Mouse (Mus musculus) activated CD4-positive, CD25-positive, alpha-beta regulatory T cell, adult 4 months (primary cell): ENCODE results near the gene Gipc1. TPM values are rescaled to one million over a fixed set of nuclear protein-coding genes. Genes with fewer than 3 reads are reported as not detected.

Experiments used
- ATAC-seq: one replicate; pipeline ENCODE4 v1.8.0; 2017
- polyA plus RNA-seq, 2 experiments: library from polyadenylated mRNA; unstranded; fragments of 100-300 nt; shearing (Covaris generic); gene quantifications; one replicate each; pipeline ENCODE4 v1.2.1; 2017

The Gipc1 gene
- polyA plus RNA-seq, 2 experiments from 2014 or later: 21.5 to 26.8 TPM

- ATAC-seq: no peak
Measured at GRCm38 (mm10) chr8:83649699-83650098, 2.8 kb upstream of the Gipc1 start.

- ATAC-seq: peak; percentile 24
Measured at GRCm38 (mm10) chr8:83652744-83653661, 526 bp downstream of the Gipc1 start.

DNA sequence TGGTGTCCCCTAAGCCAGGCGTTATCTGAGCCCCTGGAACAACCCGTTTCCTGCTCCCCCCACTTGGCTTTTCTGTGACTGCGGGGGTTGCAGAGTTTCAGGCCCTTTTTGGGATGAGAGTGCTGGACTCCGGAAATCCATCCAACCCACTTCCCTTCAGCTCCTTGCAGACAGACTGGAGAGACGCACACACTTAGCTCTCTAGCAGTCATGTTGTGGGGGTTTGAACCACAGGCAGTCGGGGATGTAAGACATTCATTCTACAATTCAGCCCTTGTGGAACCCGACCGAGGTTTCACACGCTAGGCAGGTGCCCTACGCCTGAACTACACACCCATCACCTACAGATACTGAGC, 1.2 kb downstream of the Gipc1 start:
- ATAC-seq: no peak

- no peak for ATAC-seq
Measured at GRCm38 (mm10) chr8:83654725-83655124, 2.2 kb downstream of the Gipc1 start.

DNA sequence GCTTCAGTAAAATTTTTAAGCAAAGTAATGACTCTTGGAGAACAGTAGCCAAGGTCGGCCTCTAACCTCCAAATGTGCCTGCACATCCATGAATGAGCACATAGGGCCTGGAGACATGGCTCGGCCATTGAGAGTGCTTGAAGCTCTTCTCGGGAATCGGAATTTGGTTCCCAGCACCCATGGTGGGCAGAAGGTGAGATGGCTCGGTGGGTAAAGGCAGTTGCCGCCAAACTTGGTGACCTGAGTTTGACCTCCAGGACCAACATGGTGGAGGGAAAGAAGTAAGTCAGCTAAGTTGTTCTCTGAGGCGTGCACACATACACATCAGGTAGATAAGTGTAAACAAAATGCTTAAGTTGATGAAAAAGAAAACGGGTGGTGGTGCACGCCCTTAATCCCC, 3.6 kb downstream of the Gipc1 start:
- no peak for ATAC-seq

- no peak for ATAC-seq
Measured at GRCm38 (mm10) chr8:83656484-83657246, 4.2 kb downstream of the Gipc1 start.

- no peak for ATAC-seq
Measured at GRCm38 (mm10) chr8:83660545-83660944, 8.1 kb downstream of the Gipc1 start.

DNA sequence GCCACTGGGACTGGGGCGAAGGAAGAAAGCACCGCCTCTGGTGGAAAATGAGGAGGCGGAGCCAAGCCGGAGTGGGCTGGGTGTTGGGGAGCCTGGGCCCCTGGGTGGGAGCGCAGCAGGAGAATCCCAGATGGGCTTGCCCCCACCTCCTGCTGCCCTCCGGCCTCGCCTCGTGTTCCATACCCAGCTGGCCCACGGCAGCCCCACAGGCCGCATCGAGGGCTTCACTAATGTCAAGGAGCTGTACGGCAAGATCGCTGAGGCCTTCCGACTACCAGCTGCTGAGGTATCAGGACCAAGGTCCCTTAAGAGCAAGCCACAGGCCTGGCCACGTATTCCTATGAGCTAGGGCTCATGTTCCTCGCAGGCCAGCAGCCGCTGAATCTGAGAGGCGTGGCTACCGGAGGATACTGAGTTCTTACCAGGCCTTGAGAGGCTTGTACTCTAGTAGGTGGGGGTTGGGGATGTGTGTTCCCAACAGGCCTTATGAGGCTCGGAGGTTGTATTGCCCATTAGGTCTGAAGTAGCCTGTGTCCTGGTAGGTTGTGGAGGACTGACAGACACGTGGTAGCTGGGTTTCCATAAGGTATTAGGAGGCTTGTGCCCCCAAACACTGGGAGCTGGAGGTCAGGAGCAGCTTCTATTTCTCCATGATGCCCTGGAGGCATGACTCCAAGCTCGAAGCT, 8.7 kb downstream of the Gipc1 start:
- ATAC-seq: no peak

DNA sequence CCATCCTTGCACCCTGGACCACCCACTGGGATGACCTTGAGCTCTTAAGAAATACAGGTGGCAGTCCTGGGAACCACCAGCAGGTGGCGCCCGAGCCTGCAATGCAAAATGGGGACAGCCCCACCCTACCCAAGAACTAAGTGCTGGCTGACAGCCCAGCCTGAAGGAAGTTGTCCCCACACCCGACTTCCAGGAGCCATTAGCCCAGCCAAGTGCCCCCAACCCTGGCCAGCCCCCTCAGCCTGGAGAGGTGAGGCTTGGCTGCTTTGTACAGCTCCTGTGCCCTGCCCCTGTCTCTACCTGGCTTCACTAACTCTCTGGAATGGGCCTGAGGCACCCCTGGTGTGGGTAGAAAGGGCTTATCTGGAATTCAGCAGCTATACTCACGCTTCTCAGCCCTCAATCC, 9.9 kb downstream of the Gipc1 start:
- ATAC-seq: peak; percentile 81

DNA sequence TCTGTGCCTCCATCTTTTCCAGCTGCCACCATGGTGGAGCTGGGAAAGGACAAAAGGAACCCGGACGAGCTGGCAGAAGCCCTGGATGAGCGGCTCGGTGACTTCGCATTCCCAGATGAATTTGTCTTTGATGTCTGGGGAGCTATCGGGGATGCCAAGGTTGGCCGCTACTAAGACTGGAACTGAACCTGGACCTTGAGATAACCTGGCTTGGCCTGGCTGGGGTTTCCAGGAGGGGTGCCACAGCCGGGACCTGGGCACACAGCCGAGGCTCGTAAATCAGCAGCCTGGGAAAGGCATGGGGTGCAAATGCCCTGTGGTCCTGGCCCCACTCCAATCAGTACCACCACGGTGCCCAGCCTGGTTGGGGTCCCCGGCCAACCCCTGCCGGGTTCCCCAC, 11.6 kb downstream of the Gipc1 start:
- ATAC-seq: no peak

GRCm38 (mm10) chr8:83664931-83665625, 12.6 kb downstream of the Gipc1 start:
- no peak for ATAC-seq

DNA sequence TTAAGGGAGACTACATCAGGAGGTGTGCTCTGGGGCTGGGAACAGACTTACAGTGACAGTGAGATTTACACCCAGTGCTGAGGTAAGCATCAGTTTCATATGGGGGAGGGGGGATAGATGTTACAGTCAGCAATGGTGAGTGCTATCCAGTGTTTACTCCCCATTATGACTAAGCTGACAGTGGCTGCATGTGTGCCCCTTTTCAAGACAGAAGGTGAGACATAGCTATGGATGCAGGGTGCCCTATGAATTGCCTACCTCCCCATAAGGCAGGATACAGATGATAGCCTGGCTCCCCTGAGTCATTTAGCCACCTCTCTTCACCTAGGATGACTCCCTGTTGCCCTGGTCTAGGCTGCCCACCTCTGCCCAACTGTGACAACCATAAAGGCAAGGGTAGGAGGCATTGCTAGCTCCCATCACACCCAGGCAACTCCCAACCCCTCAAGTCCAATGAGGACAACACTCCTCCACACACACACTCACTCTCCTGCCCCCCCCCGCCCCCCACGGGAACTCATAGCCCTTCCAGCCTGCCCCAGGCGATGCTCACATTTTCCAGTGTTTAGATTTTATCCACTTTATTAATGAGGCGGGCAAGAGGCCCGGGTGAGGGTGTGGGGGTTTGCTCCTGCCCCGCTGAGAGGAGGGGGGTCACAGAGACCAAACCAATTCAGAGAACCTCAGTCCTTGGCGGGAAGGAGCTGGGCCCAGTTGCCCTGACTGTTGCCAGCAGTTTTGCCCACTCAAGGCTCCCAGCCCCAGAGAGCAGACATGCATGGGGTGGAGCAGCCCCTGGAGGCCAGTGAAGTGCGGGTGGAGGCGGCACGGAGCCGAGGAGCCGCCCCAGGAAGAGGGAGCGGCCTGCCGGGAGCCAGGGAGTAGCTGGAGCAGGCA, 13.7 kb downstream of the Gipc1 start, which contains the start of gene Ptger1:
TSS of gene Ptger1 (plus strand) at position 710 of the 897 bp plus-strand sequence.
- ATAC-seq: no peak

GRCm38 (mm10) chr8:83666866-83667234, 14.4 kb downstream of the Gipc1 start:
- ATAC-seq: no peak

DNA sequence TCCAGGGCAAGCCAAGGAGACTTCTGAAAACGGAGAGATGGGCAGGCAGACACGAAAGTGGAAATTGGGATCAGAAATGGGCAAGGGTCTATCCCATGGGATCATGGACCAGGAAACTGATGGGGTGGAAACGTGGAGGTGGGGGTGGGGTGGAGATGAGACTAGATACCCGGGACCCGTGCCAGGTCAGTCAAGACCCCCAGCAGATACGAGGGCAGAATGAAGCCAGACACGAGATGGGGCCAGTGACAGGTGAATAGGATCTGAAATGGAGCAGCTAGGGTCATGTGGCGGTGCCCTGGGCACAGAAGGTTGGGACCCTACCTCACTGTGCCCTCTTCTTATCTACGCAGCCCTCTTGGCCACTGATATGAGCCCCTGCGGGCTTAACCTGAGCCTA, 15.0 kb downstream of the Gipc1 start:
- ATAC-seq: no peak

DNA sequence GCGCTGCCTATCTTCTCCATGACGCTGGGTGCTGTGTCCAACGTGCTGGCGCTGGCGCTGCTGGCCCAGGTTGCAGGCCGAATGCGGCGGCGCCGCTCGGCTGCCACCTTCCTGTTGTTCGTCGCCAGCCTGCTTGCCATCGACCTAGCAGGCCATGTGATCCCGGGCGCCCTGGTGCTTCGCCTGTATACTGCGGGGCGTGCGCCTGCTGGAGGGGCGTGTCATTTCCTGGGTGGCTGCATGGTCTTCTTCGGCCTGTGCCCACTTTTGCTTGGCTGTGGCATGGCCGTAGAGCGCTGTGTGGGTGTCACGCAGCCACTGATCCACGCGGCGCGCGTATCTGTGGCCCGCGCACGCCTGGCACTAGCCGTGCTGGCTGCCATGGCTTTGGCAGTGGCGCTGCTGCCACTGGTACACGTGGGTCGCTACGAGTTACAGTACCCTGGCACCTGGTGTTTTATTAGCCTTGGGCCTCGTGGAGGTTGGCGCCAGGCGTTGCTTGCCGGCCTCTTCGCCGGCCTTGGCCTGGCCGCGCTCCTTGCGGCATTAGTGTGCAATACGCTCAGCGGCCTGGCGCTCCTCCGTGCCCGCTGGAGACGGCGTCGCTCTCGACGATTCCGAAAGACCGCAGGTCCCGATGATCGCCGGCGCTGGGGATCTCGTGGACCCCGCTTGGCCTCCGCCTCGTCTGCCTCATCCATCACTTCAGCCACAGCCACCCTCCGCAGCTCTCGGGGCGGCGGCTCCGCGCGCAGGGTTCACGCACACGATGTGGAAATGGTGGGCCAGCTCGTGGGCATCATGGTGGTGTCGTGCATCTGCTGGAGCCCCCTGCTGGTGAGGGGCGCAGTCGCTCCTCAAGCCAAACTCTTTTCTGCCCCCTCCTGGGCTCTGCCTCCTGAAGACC, 15.8 kb downstream of the Gipc1 start:
- peak; percentile 15 for ATAC-seq

GRCm38 (mm10) chr8:83669013-83669412, 16.5 kb downstream of the Gipc1 start:
- no peak for ATAC-seq

DNA sequence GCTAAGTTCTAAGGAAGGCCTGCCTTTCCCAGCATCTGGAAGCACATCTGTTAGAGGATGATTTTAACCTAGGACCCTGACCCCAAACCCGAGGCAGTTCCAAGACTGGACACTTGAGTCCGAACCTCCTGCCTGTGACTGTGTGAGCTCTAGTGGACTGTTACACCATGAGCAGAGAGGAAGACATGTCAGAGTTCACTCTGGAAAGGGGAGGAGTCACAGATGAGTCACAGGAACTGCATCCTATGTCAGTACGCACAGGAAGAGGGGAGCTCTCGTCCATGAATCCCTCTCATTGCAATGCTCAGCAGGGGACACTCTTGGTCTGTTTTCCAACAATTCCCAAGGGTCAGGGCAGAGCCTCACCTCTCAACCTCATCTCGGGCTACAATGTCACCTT, 20.5 kb downstream of the Gipc1 start:
- no peak for ATAC-seq

- no peak for ATAC-seq
Measured at GRCm38 (mm10) chr8:83674497-83674896, 22.0 kb downstream of the Gipc1 start.

DNA sequence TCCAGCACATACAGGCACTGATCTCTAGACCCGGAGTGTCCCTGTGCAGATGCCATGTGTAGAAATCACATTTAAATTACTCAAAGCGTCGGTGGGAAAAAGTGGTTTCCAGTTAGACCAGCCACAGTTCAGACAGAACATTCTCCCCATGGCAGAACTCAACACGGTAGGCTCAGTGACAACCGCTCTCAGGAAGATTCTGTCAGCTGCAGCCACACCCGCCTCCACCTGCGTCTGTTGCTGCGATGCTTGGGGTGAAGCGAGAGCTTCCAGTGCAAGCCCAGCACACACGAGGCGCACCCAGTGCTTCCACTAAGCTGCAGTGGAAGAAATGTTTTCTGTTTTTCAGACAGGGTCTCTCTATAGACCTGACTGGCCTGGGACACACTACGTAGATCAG, 27.4 kb downstream of the Gipc1 start:
- ATAC-seq: no peak

- ATAC-seq: no peak
Measured at GRCm38 (mm10) chr8:83680603-83681002, 28.1 kb downstream of the Gipc1 start.
